Mouse (Mus musculus): ENCODE measurements around the gene Vmn1r229. TPM values are rescaled to one million over a fixed set of nuclear protein-coding genes. Genes with fewer than 3 reads are reported as not detected.

The Vmn1r229 gene
- not detected in 2 replicates for polyA plus RNA-seq (2015; fragmentation: Nextera tagmentation; extraction: Ambion mirVana)

- H3K4me2 ChIP-seq (replicated peaks) = no peak within 1 kb of the TSS
- no peak within 1 kb of the TSS for H3K4me3 ChIP-seq
- 56% methylated on average over 1 of the region's 1 CpGs for WGBS
- H3K36me3 ChIP-seq = no peaks in the 10 kb centered on the region
- no peak within 1 kb of the TSS for H3K9ac ChIP-seq
- no peak for ATAC-seq (ENCODE audit: low FRiP score, low read depth)
- H3K9me3 ChIP-seq = peaks cover 2% of the 10 kb centered on the region
- no peak within 1 kb of the TSS for H3K27ac ChIP-seq
- H3K4me1 ChIP-seq = no peaks in the 10 kb centered on the region
- H3K27me3 ChIP-seq = no peaks in the 10 kb centered on the region
These were observed at the start of gene Vmn1r229 for GRCm38 (mm10) chr17:20811255-20811654. Vmn1r229 (plus strand) TSS chr17:20811555.

- no peaks in the 10 kb centered on the region for H3K27me3 ChIP-seq
- ATAC-seq (ENCODE audit: low FRiP score, low read depth) = no peak
- H3K4me2 ChIP-seq (replicated peaks) = no peak within 1 kb of the TSS
- H3K9me3 ChIP-seq = peaks cover 11% of the 10 kb centered on the region; the same call in 1 of the 2 replicates
- H3K9ac ChIP-seq = no peak within 1 kb of the TSS
- no peaks in the 10 kb centered on the region for H3K36me3 ChIP-seq
- H3K27ac ChIP-seq = no peak within 1 kb of the TSS
- H3K4me3 ChIP-seq = no peak within 1 kb of the TSS
- H3K4me1 ChIP-seq = no peaks in the 10 kb centered on the region
These were observed 25.3 kb upstream of the Vmn1r229 start, which contains the start of gene Vmn1r228 for GRCm38 (mm10) chr17:20786057-20786456. Vmn1r228 (minus strand) TSS chr17:20786157.

- ATAC-seq (ENCODE audit: low FRiP score, low read depth) = no peak
- WGBS = 19% methylated on average over 1 of the region's 1 CpGs
- Histone ChIP-seq H3K4me3 (no peak within 1 kb of the TSS), H3K9me3 (peaks cover 4% of the 10 kb centered on the region; the same call in 1 of the 2 replicates), H3K27me3 (no peaks in the 10 kb centered on the region), H3K4me1 (no peaks in the 10 kb centered on the region), H3K27ac (no peak within 1 kb of the TSS), H3K9ac (no peak within 1 kb of the TSS), H3K36me3 (no peaks in the 10 kb centered on the region), H3K4me2 (replicated peaks) (no peak within 1 kb of the TSS)
These were observed 28.8 kb downstream of the Vmn1r229 start, which contains the start of gene Vmn1r230 for GRCm38 (mm10) chr17:20840144-20840543. Vmn1r230 (plus strand) TSS chr17:20840444.

Other genes starting within 250 kb of the Vmn1r229 start
- gene Vmn2r109, start 246.8 kb upstream of the Vmn1r229 start, polyA plus RNA-seq (2015; fragmentation: Nextera tagmentation; extraction: Ambion mirVana) = not detected in 2 replicates
- 0.03 TPM in 2 replicates for gene Vmn2r110, start 215.1 kb upstream of the Vmn1r229 start, polyA plus RNA-seq (2015; fragmentation: Nextera tagmentation; extraction: Ambion mirVana)
- not detected in 2 replicates for gene Fpr-rs3, start 186.7 kb upstream of the Vmn1r229 start, polyA plus RNA-seq (2015; fragmentation: Nextera tagmentation; extraction: Ambion mirVana)
- not detected in 2 replicates for gene Vmn1r226, start 128.7 kb upstream of the Vmn1r229 start, polyA plus RNA-seq (2015; fragmentation: Nextera tagmentation; extraction: Ambion mirVana)
- not detected in 2 replicates for gene Vmn1r227, start 81.7 kb upstream of the Vmn1r229 start, polyA plus RNA-seq (2015; fragmentation: Nextera tagmentation; extraction: Ambion mirVana)
- gene Vmn1r228, start 25.4 kb upstream of the Vmn1r229 start, polyA plus RNA-seq (2015; fragmentation: Nextera tagmentation; extraction: Ambion mirVana) = not detected in 2 replicates
- gene Vmn1r230, start 28.9 kb downstream of the Vmn1r229 start, polyA plus RNA-seq (2015; fragmentation: Nextera tagmentation; extraction: Ambion mirVana) = not detected in 2 replicates
- not detected in 2 replicates for gene Vmn1r231, start 93.5 kb downstream of the Vmn1r229 start, polyA plus RNA-seq (2015; fragmentation: Nextera tagmentation; extraction: Ambion mirVana)
- not detected in 2 replicates for gene Vmn1r232, start 108.2 kb downstream of the Vmn1r229 start, polyA plus RNA-seq (2015; fragmentation: Nextera tagmentation; extraction: Ambion mirVana)
- 375 and 377 TPM in 2 replicates for gene Ppp2r1a, start 133.8 kb downstream of the Vmn1r229 start, polyA plus RNA-seq (2015; fragmentation: Nextera tagmentation; extraction: Ambion mirVana)
- not detected in 2 replicates for gene Vmn1r233, start 184.9 kb downstream of the Vmn1r229 start, polyA plus RNA-seq (2015; fragmentation: Nextera tagmentation; extraction: Ambion mirVana)
- gene Zfp160, start 197.3 kb downstream of the Vmn1r229 start, polyA plus RNA-seq (2015; fragmentation: Nextera tagmentation; extraction: Ambion mirVana) = 20.5 and 21.1 TPM in 2 replicates

All from limb, embryonic 13.5 days (tissue).